In genomic region chr1:20058245-20058644, GRCm38 (mm10) we compare ENCODE assay signal across 8 mouse cellular contexts.
DNase-seq lines count a peak whose midpoint lies in the region; ATAC-seq and TF ChIP-seq lines count a peak whose summit lies in the region.

No protein-coding gene starts in this region.

- peak; percentile 67 for DNase-seq in MN1 (ENCODE audit: low spot score)
- DNase-seq in cerebellum, postnatal 4 days (ENCODE audit: low spot score in 2 of 2) = peak; percentile 23 to 34
- peak; percentile 56 to 67 for DNase-seq in heart, postnatal 14 days
- no peak for DNase-seq in layer of hippocampus, adult 9-11 months

- WGBS in intestine, embryonic 15.5 days = 77% methylated on average over 3 of the region's 3 CpGs
- 75% methylated on average over 3 of the region's 3 CpGs for WGBS in intestine, postnatal 0 days

- H3K4me2 ChIP-seq in intestine, embryonic 15.5 days (replicated peaks) = no peak overlapping the region
- no peak overlapping the region for H3K4me2 ChIP-seq in intestine, postnatal 0 days (replicated peaks; ENCODE audit: low read depth)
- H3K4me2 ChIP-seq in myocyte (ENCODE audit: low read depth) = no peak overlapping the region

- no peak overlapping the region for H3K9ac ChIP-seq in intestine, embryonic 15.5 days
- no peak overlapping the region for H3K9ac ChIP-seq in intestine, postnatal 0 days (ENCODE audit: low read depth, low read length)

- H3K36me3 ChIP-seq in intestine, embryonic 15.5 days = no peaks in the 10 kb centered on the region
- no peaks in the 10 kb centered on the region for H3K36me3 ChIP-seq in intestine, postnatal 0 days (ENCODE audit: control insufficient read depth, insufficient read depth)
- no peaks in the 10 kb centered on the region for H3K36me3 ChIP-seq in myocyte (ENCODE audit: control insufficient read depth, insufficient read depth)

- H3K4me3 ChIP-seq in intestine, embryonic 15.5 days (replicated peaks) = no peak overlapping the region
- H3K4me3 ChIP-seq in intestine, postnatal 0 days (ENCODE audit: low read depth, low read length) = no peak overlapping the region
- no peak overlapping the region for H3K4me3 ChIP-seq in myocyte

- TF ChIP-seq CTCF in intestine, postnatal 0 days (IDR thresholded peaks at IDR 0.05; ENCODE audit: low read depth) = no peak

- H3K27me3 ChIP-seq in intestine, embryonic 15.5 days (replicated peaks) = no peaks in the 10 kb centered on the region
- no peaks in the 10 kb centered on the region for H3K27me3 ChIP-seq in intestine, postnatal 0 days (replicated peaks; ENCODE audit: control insufficient read depth, insufficient read depth, low read length)
- no peaks in the 10 kb centered on the region for H3K27me3 ChIP-seq in myocyte (ENCODE audit: control insufficient read depth, insufficient read depth, insufficient read length)

- no peak overlapping the region for H3K27ac ChIP-seq in intestine, embryonic 15.5 days
- no peak overlapping the region for H3K27ac ChIP-seq in intestine, postnatal 0 days (ENCODE audit: low read depth, low read length)

- no peak for TF ChIP-seq POLR2A in myocyte (IDR thresholded peaks at IDR 0.05; ENCODE audit: insufficient read length, low read depth)

- H3K79me2 ChIP-seq in myocyte (ENCODE audit: control insufficient read depth, insufficient read depth) = no peaks in the 10 kb centered on the region

- peak; percentile 53; the same call in 1 of the 2 replicates for ATAC-seq in intestine, embryonic 15.5 days
- no peak for ATAC-seq in intestine, postnatal 0 days
- ATAC-seq in CD4-positive, CD25-positive, alpha-beta regulatory T cell, adult 4 months = no peak

- no peak overlapping the region for H3ac ChIP-seq in myocyte (ENCODE audit: control insufficient read depth, insufficient read length)

- no peaks in the 10 kb centered on the region for H3K4me1 ChIP-seq in intestine, embryonic 15.5 days (replicated peaks)
- no peaks in the 10 kb centered on the region for H3K4me1 ChIP-seq in intestine, postnatal 0 days (replicated peaks; ENCODE audit: control insufficient read depth, insufficient read depth, low read length)

- intact Hi-C loops in heart, postnatal 14 days (cut with DNase I) = no loop called here

- H3K9me3 ChIP-seq in intestine, embryonic 15.5 days = no peaks in the 10 kb centered on the region
- no peaks in the 10 kb centered on the region for H3K9me3 ChIP-seq in intestine, postnatal 0 days (ENCODE audit: control insufficient read depth)

TF ChIP-seq in myocyte, 11 proteins besides CTCF, POLR2A, EP300 and RAD21:
- TF ChIP-seq MYOG (IDR thresholded peaks at IDR 0.05; ENCODE audit: control insufficient read depth in 1 of 3, insufficient read depth in 1 of 3, insufficient read length in 2 of 3, low read depth in 2 of 3) (peak; percentile 56 to 89 (median 64)), REST (IDR thresholded peaks at IDR 0.05; ENCODE audit: insufficient read depth, insufficient read length) (no peak), USF1 (IDR thresholded peaks at IDR 0.05; ENCODE audit: low read depth) (no peak), POLR2AphosphoS2 (IDR thresholded peaks at IDR 0.05; ENCODE audit: insufficient read length, low read depth) (no peak), CEBPB (IDR thresholded peaks at IDR 0.05; ENCODE audit: insufficient read depth, poor library complexity, severe bottlenecking) (no peak), MYOD1 (IDR thresholded peaks at IDR 0.05; ENCODE audit: control insufficient read depth in 1 of 3, insufficient read length in 2 of 3, low read depth in 2 of 3) (peak in 2 of 3 experiments; percentile 20 to 63), TCF3 (IDR thresholded peaks at IDR 0.05; ENCODE audit: insufficient read length, low read depth) (peak; percentile 74), TCF12 (IDR thresholded peaks at IDR 0.05; ENCODE audit: insufficient read depth, poor library complexity, severe bottlenecking) (peak; percentile 67)
